Mouse (Mus musculus) CH12.LX (cell line): Measurements from ENCODE around the gene Olfr171.

Experiments used
- CHD1 ChIP-seq: IDR thresholded peaks from 2 replicates; pipeline ENCODE4 v1.6.1; 2012; ENCODE audit warnings: low read depth, low read length, improper control_type of control experiment, inconsistent platforms
- CTCF ChIP-seq, 2 experiments: IDR thresholded peaks in 1 of 2; conservative IDR thresholded peaks in 1 of 2; 2 replicates each; pipeline ENCODE4 v1.5.1; 2011 to 2012; ENCODE audit warnings: low read depth in 2 of 2, low read length in 2 of 2, improper control_type of control experiment in 1 of 2, inconsistent platforms in 1 of 2, mild to moderate bottlenecking in 1 of 2, moderate library complexity in 1 of 2
- EP300 ChIP-seq: IDR thresholded peaks from 2 replicates; pipeline ENCODE4 v1.6.1; 2011; ENCODE audit warnings: low read length, improper control_type of control experiment
- MAFK ChIP-seq: IDR thresholded peaks from 2 replicates; pipeline ENCODE4 v1.6.1; 2011; ENCODE audit warnings: low read length, improper control_type of control experiment; ENCODE audit not compliant: insufficient replicate concordance
- MAZ ChIP-seq: IDR thresholded peaks from 2 replicates; pipeline ENCODE4 v1.6.1; 2012; ENCODE audit warnings: low read depth, mild to moderate bottlenecking, inconsistent platforms, low read length, improper control_type of control experiment, moderate library complexity
- MXI1 ChIP-seq: IDR thresholded peaks from 2 replicates; pipeline ENCODE4 v1.6.1; 2011; ENCODE audit warnings: mild to moderate bottlenecking, low read depth, low read length, improper control_type of control experiment
- NELFE ChIP-seq: IDR thresholded peaks from 2 replicates; pipeline ENCODE4 v1.6.1; 2011; ENCODE audit warnings: low read depth, low read length, improper control_type of control experiment
- PAX5 ChIP-seq: IDR thresholded peaks from 2 replicates; pipeline ENCODE4 v1.6.1; 2012; ENCODE audit warnings: low read length, inconsistent platforms, mixed read lengths
- POLR2A ChIP-seq: IDR thresholded peaks from 2 replicates; pipeline ENCODE4 v1.6.1; 2011; ENCODE audit warnings: low read depth, mild to moderate bottlenecking, improper control_type of control experiment, low read length
- POLR2AphosphoS2 ChIP-seq: IDR thresholded peaks from 2 replicates; pipeline ENCODE4 v1.6.1; 2011; ENCODE audit warnings: low read depth, low read length, improper control_type of control experiment
- RCOR1 ChIP-seq: conservative IDR thresholded peaks from 2 replicates; pipeline ENCODE4 v1.6.1; 2012; ENCODE audit warnings: low read depth, mild to moderate bottlenecking, inconsistent platforms, low read length, improper control_type of control experiment
- SMC3 ChIP-seq: IDR thresholded peaks from 2 replicates; pipeline ENCODE4 v1.6.1; 2011; ENCODE audit warnings: low read depth, low read length, improper control_type of control experiment
- TBP ChIP-seq: conservative IDR thresholded peaks from 2 replicates; pipeline ENCODE4 v1.6.1; 2011; ENCODE audit warnings: low read depth, low read length, improper control_type of control experiment
- UBTF ChIP-seq: IDR thresholded peaks from 2 replicates; pipeline ENCODE4 v1.6.1; 2012; ENCODE audit warnings: low read depth, mild to moderate bottlenecking, inconsistent platforms, low read length, improper control_type of control experiment, moderate library complexity

DNA sequence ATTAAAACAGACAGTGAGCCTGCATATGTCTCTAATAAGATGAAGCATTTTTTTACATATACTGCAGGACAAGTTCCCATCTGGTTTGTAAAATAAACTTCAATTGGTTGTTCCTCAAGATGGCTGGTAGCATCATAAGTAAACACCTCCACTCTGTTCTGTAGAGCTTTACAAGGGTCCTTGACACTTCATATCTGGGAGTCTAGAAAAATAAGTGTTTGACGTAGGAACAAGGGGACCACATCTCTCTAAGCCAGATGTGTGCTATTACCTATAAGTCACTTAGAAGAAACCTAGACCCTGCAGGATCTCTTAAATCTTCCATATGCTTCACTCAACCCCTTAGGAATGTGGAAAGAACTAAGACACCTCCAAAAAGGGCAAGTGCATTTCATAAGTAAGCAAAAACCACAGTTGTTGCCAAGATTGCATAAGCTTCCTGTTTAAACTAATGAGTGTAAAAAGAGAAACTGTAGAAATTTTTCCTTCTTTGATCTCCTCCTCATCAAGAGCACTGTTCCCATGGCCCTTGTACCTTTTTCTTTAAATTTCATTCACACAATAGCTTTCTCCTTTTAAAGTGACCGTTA, 41.1 kb upstream of the Olfr171 start:
- no peak for TF ChIP-seq POLR2AphosphoS2
- TF ChIP-seq POLR2A, result no peak
- TF ChIP-seq UBTF, result no peak
- TF ChIP-seq TBP, result no peak
- TF ChIP-seq PAX5, result no peak
- TF ChIP-seq RCOR1, result no peak
- no peak for TF ChIP-seq NELFE
- TF ChIP-seq CTCF (conservative IDR thresholded peaks at IDR 0.05 in 1 of 2, IDR thresholded peaks at IDR 0.05 in 1 of 2; ENCODE audit: low read depth in 2 of 2, low read length in 2 of 2), result no peak
- TF ChIP-seq MAZ, result no peak
- TF ChIP-seq SMC3, result no peak
- no peak for TF ChIP-seq CHD1
- TF ChIP-seq MXI1, result no peak
- no peak for TF ChIP-seq EP300
- TF ChIP-seq MAFK, result no peak
